Mouse (Mus musculus) myocyte (in vitro differentiated cells): ENCODE results near the gene Snrk. TPM values are rescaled to one million over a fixed set of nuclear protein-coding genes. Genes with fewer than 3 reads are reported as not detected.

Experiments
- H3K27me3 ChIP-seq: one replicate; pipeline ENCODE4 v1.6.1; 2011; ENCODE audit not compliant: control insufficient read depth, insufficient read depth, insufficient read length
- H3K36me3 ChIP-seq: one replicate; pipeline ENCODE4 v1.6.1; 2011; ENCODE audit not compliant: control insufficient read depth, insufficient read depth
- H3K4me2 ChIP-seq: one replicate; pipeline ENCODE4 v1.6.1; 2011; ENCODE audit warnings: low read depth, control low read depth
- H3K4me3 ChIP-seq: one replicate; pipeline ENCODE4 v1.5.1; 2011; ENCODE audit warnings: mild to moderate bottlenecking, control low read depth, moderate library complexity
- H3K79me2 ChIP-seq: one replicate; pipeline ENCODE4 v1.6.1; 2011; ENCODE audit not compliant: control insufficient read depth, insufficient read depth
- H3ac ChIP-seq: one replicate; pipeline ENCODE4 v1.6.1; 2011; ENCODE audit not compliant: control insufficient read depth, insufficient read length
- CEBPB ChIP-seq: IDR thresholded peaks from 2 replicates; pipeline ENCODE4 v1.6.1; 2011; ENCODE audit warnings: mild to moderate bottlenecking, moderate library complexity; ENCODE audit not compliant: poor library complexity, insufficient read depth, severe bottlenecking
- E2F4 ChIP-seq: IDR thresholded peaks from one replicate; pipeline ENCODE4 v1.6.1; 2011; ENCODE audit warnings: mild to moderate bottlenecking, control low read depth, moderate library complexity; ENCODE audit not compliant: insufficient read depth
- MAX ChIP-seq: IDR thresholded peaks from one replicate; pipeline ENCODE4 v1.6.1; 2011; ENCODE audit warnings: low read depth, mild to moderate bottlenecking, control low read depth
- MYOD1 ChIP-seq, 3 experiments: IDR thresholded peaks; one replicate each; pipeline ENCODE4 v1.6.1; 2011; ENCODE audit warnings: control low read depth in 2 of 3, low read depth in 2 of 3, mild to moderate bottlenecking in 2 of 3, moderate library complexity in 1 of 3; ENCODE audit not compliant: insufficient read length in 2 of 3, control insufficient read depth in 1 of 3
- MYOG ChIP-seq, 3 experiments: IDR thresholded peaks; one replicate each; pipeline ENCODE4 v1.6.1; 2011; ENCODE audit warnings: control low read depth in 2 of 3, low read depth in 2 of 3, mild to moderate bottlenecking in 2 of 3; ENCODE audit not compliant: insufficient read length in 2 of 3, control insufficient read depth in 1 of 3, insufficient read depth in 1 of 3
- POLR2A ChIP-seq: IDR thresholded peaks from one replicate; pipeline ENCODE4 v1.6.1; 2011; ENCODE audit warnings: low read depth, mild to moderate bottlenecking, control low read depth, moderate library complexity; ENCODE audit not compliant: insufficient read length
- POLR2AphosphoS2 ChIP-seq: IDR thresholded peaks from one replicate; pipeline ENCODE4 v1.6.1; 2011; ENCODE audit warnings: low read depth, control low read depth; ENCODE audit not compliant: insufficient read length
- REST ChIP-seq: IDR thresholded peaks from one replicate; pipeline ENCODE4 v1.6.1; 2011; ENCODE audit warnings: mild to moderate bottlenecking, control low read depth, moderate library complexity; ENCODE audit not compliant: insufficient read depth, insufficient read length
- SRF ChIP-seq: IDR thresholded peaks from one replicate; pipeline ENCODE4 v1.6.1; 2011; ENCODE audit warnings: low read depth; ENCODE audit not compliant: control insufficient read depth, insufficient read length
- TCF12 ChIP-seq: IDR thresholded peaks from one replicate; pipeline ENCODE4 v1.6.1; 2011; ENCODE audit warnings: mild to moderate bottlenecking, control low read depth; ENCODE audit not compliant: poor library complexity, insufficient read depth, severe bottlenecking
- TCF3 ChIP-seq: IDR thresholded peaks from one replicate; pipeline ENCODE4 v1.6.1; 2011; ENCODE audit warnings: low read depth, control low read depth; ENCODE audit not compliant: insufficient read length
- USF1 ChIP-seq: IDR thresholded peaks from one replicate; pipeline ENCODE4 v1.6.1; 2011; ENCODE audit warnings: low read depth, mild to moderate bottlenecking, control low read depth, moderate library complexity
- polyA plus RNA-seq: library from polyadenylated mRNA; unstranded; fragments of >200 nt; fragmentation: generic; extraction: Trizol; gene quantifications from one replicate; pipeline ENCODE4 v1.2.1, GENCODE M21; 2012; ENCODE audit warnings: missing spikeins

Snrk gene
- polyA plus RNA-seq = 9.9 TPM

GRCm38 (mm10) chr9:122117112-122117616 is at the start of gene Snrk:
Gene Snrk (plus strand): TSS chr9:122117266.
- Histone ChIP-seq H3K4me3 (peak within 1 kb of the TSS; percentile 42), H3K36me3 (no peaks in the 10 kb centered on the region)
- TF ChIP-seq TCF12 (no peak), POLR2AphosphoS2 (peak; percentile 70), MAX (no peak), POLR2A (peak; percentile 86)

GRCm38 (mm10) chr9:122067654-122068053 is 49.4 kb upstream of the Snrk start:
- H3K27me3 ChIP-seq = no peaks in the 10 kb centered on the region
- TF ChIP-seq E2F4 (no peak), CEBPB (no peak), TCF3 (no peak), MYOD1 (IDR thresholded peaks at IDR 0.05; ENCODE audit: control insufficient read depth in 1 of 3, insufficient read length in 2 of 3, low read depth in 2 of 3) (no peak), SRF (no peak), POLR2AphosphoS2 (no peak), REST (no peak), MAX (no peak), USF1 (no peak), TCF12 (no peak), MYOG (IDR thresholded peaks at IDR 0.05; ENCODE audit: control insufficient read depth in 1 of 3, insufficient read depth in 1 of 3, insufficient read length in 2 of 3, low read depth in 2 of 3) (no peak), POLR2A (no peak)
- H3K4me3 ChIP-seq = no peak overlapping the region
- no peaks in the 10 kb centered on the region for H3K36me3 ChIP-seq
- no peak overlapping the region for H3ac ChIP-seq
- H3K4me2 ChIP-seq = no peak overlapping the region
- no peaks in the 10 kb centered on the region for H3K79me2 ChIP-seq

More at GRCm38 (mm10) chr9:122117112-122117616, at the start of gene Snrk:
- H3K79me2 ChIP-seq = peaks cover 14% of the 10 kb centered on the region
- H3K27me3 ChIP-seq = no peaks in the 10 kb centered on the region
- peak within 1 kb of the TSS; percentile 43 for H3ac ChIP-seq
- peak within 1 kb of the TSS; percentile 98 for H3K4me2 ChIP-seq

- TF ChIP-seq MYOG (IDR thresholded peaks at IDR 0.05; ENCODE audit: control insufficient read depth in 1 of 3, insufficient read depth in 1 of 3, insufficient read length in 2 of 3, low read depth in 2 of 3) (no peak), SRF (no peak), MYOD1 (IDR thresholded peaks at IDR 0.05; ENCODE audit: control insufficient read depth in 1 of 3, insufficient read length in 2 of 3, low read depth in 2 of 3) (no peak), POLR2AphosphoS2 (no peak), TCF3 (no peak), MAX (no peak), CEBPB (no peak), POLR2A (no peak), TCF12 (no peak), E2F4 (no peak), USF1 (no peak), REST (no peak)
- H3K79me2 ChIP-seq = no peaks in the 10 kb centered on the region
- H3K36me3 ChIP-seq = no peaks in the 10 kb centered on the region
Observed at GRCm38 (mm10) chr9:122069560-122070174, 47.4 kb upstream of the Snrk start.

GRCm38 (mm10) chr9:122073980-122074379 is 43.1 kb upstream of the Snrk start:
- no peak overlapping the region for H3K4me2 ChIP-seq
- TF ChIP-seq TCF12 (no peak), TCF3 (no peak), USF1 (no peak)
- no peaks in the 10 kb centered on the region for H3K79me2 ChIP-seq
- H3K4me3 ChIP-seq = no peak overlapping the region
- H3K36me3 ChIP-seq = no peaks in the 10 kb centered on the region
- no peak overlapping the region for H3ac ChIP-seq
- no peaks in the 10 kb centered on the region for H3K27me3 ChIP-seq

More at GRCm38 (mm10) chr9:122069560-122070174, 47.4 kb upstream of the Snrk start:
- Histone ChIP-seq H3K4me2 (no peak overlapping the region), H3ac (no peak overlapping the region), H3K4me3 (no peak overlapping the region), H3K27me3 (no peaks in the 10 kb centered on the region)

DNA sequence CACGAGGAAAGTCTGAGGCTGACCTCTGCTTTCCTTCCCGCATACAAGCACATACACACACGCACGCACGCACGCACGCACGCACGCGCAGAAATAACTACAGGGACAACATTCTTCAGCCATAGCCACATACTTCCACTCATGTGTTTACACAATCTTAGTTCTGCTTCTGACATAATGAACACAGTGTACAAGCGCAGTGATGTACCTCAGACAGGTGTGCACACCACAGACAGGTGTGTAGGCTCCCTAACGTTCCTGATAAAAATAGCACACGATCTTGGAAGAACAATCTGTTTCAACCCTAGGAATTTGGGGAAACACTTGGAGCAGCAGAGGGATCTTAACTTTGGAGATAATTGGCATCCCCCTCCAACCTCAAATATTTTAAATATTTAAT is 42.5 kb upstream of the Snrk start:
- TF ChIP-seq CEBPB = no peak
- no peak for TF ChIP-seq MAX
- peak in 2 of 3 experiments; percentile 19 to 70 for TF ChIP-seq MYOD1 (IDR thresholded peaks at IDR 0.05; ENCODE audit: control insufficient read depth in 1 of 3, insufficient read length in 2 of 3, low read depth in 2 of 3)
- no peak for TF ChIP-seq TCF12
- TF ChIP-seq POLR2AphosphoS2 = no peak
- H3K4me3 ChIP-seq = no peak overlapping the region

More for the DNA sequence above, 42.5 kb upstream of the Snrk start:
- H3K4me2 ChIP-seq = no peak overlapping the region
- no peaks in the 10 kb centered on the region for H3K27me3 ChIP-seq
- H3K36me3 ChIP-seq = no peaks in the 10 kb centered on the region
- H3ac ChIP-seq = no peak overlapping the region
- H3K79me2 ChIP-seq = no peaks in the 10 kb centered on the region
